In genomic region chr4:139182511-139182910, GRCm38 (mm10) we compare ENCODE assay signal across 15 mouse cellular contexts.
"Had no signal": no experiment of that assay in that cellular context is flagged by ENCODE, and none has a peak within 500 bp of the region (broad histone marks: within the 10 kb centered on the region; RNA-seq: fewer than 3 reads in every experiment).

No protein-coding gene starts in this region.

- H3K9ac ChIP-seq: neural tube, embryonic 15.5 days; stomach, embryonic 15.5 days had no signal

- DNase-seq: retina, postnatal 1 day; right cerebral cortex, adult 18-20 months; right cerebral cortex, postnatal 14 days; right cerebral cortex, postnatal 25 days; right cerebral cortex, postnatal 4 days; spleen, adult 18-20 months; thymus, adult 18-20 months; thymus, adult 2 months; thymus, postnatal 14 days; thymus, postnatal 25 days; thymus, postnatal 36 days; thymus, postnatal 4 days had no signal

- H3K36me3 ChIP-seq: neural tube, embryonic 15.5 days; stomach, embryonic 15.5 days had no signal

- H3K27ac ChIP-seq: neural tube, embryonic 15.5 days; stomach, embryonic 15.5 days; stomach, postnatal 0 days had no signal

- H3K27me3 ChIP-seq: neural tube, embryonic 15.5 days; stomach, embryonic 15.5 days had no signal

- H3K4me2 ChIP-seq: neural tube, embryonic 15.5 days; stomach, embryonic 15.5 days had no signal

- H3K4me1 ChIP-seq: neural tube, embryonic 15.5 days had no signal

- H3K9me3 ChIP-seq: neural tube, embryonic 15.5 days; stomach, embryonic 15.5 days had no signal

- H3K4me3 ChIP-seq: neural tube, embryonic 15.5 days; stomach, embryonic 15.5 days had no signal
